Mouse (Mus musculus): ENCODE measurements around the gene Usp21. TPM values are rescaled to one million over a fixed set of nuclear protein-coding genes. Genes with fewer than 3 reads are reported as not detected.

Usp21 gene
- polyA plus RNA-seq, 1 experiment: 21.0 TPM

DNA sequence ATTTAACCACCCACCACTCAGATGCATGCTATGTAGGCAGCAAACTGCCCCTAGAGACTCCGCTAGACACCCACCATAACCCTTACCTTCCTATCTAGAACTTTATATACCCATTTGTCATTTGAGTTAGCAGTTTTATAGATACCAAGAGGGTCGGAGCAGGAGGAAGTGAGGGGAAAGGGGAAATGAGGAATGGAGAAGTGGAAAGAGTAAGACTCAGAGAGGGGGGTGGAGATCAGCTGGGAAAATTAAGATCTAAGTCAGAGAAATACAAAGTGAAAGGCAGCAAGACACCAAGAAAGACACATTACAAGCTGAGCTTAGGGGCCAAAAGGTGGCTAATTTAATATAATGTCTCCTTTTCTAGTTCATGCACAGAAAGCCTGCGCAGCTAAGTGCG lies 53.3 kb downstream of the Usp21 start:
- no peaks in the 10 kb centered on the region for H3K27me3 ChIP-seq (ENCODE audit: control insufficient read depth, insufficient read depth, insufficient read length)
- TF ChIP-seq TCF3 (IDR thresholded peaks at IDR 0.05; ENCODE audit: insufficient read length, low read depth) (no peak), MYOG (IDR thresholded peaks at IDR 0.05; ENCODE audit: control insufficient read depth in 1 of 3, insufficient read depth in 1 of 3, insufficient read length in 2 of 3, low read depth in 2 of 3) (no peak)
- no peak overlapping the region for H3K4me3 ChIP-seq
- no peaks in the 10 kb centered on the region for H3K79me2 ChIP-seq (ENCODE audit: control insufficient read depth, insufficient read depth)
- H3K4me2 ChIP-seq (ENCODE audit: low read depth): no peak overlapping the region
- H3K36me3 ChIP-seq (ENCODE audit: control insufficient read depth, insufficient read depth): peaks cover 42% of the 10 kb centered on the region
- H3ac ChIP-seq (ENCODE audit: control insufficient read depth, insufficient read length): no peak overlapping the region

DNA sequence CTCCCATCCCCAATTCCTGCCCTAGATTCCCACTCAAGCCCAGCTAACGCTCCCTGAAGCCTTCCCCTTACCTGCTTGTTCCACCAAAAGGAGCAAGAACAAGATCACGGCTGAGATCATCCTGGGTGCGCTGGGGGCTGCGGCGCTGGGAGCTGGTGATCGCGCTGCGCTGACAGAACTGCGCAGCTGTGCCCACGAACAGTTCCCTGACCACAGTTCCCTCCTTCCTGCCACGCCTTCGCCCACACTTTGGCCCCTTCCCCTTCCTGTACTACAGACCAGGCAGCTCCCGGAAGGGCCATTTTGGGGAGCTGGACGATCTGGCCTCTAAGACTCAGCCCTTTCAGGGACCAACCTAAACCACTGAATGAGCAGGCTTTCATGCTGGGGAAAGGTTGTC lies 53.7 kb downstream of the Usp21 start, which contains the start of gene Fcer1g:
Gene Fcer1g (minus strand): TSS at position 240 of the 400 bp plus-strand sequence.
- Histone ChIP-seq H3K4me3 (no peak within 1 kb of the TSS), H3ac (ENCODE audit: control insufficient read depth, insufficient read length) (no peak within 1 kb of the TSS), H3K36me3 (ENCODE audit: control insufficient read depth, insufficient read depth) (peaks cover 45% of the 10 kb centered on the region), H3K79me2 (ENCODE audit: control insufficient read depth, insufficient read depth) (no peaks in the 10 kb centered on the region), H3K4me2 (ENCODE audit: low read depth) (no peak within 1 kb of the TSS), H3K27me3 (ENCODE audit: control insufficient read depth, insufficient read depth, insufficient read length) (no peaks in the 10 kb centered on the region)
- peak; percentile 64 for TF ChIP-seq POLR2AphosphoS2 (IDR thresholded peaks at IDR 0.05; ENCODE audit: insufficient read length, low read depth)
- no peak for TF ChIP-seq USF1 (IDR thresholded peaks at IDR 0.05; ENCODE audit: low read depth)
- TF ChIP-seq MAX (IDR thresholded peaks at IDR 0.05; ENCODE audit: low read depth): no peak

DNA sequence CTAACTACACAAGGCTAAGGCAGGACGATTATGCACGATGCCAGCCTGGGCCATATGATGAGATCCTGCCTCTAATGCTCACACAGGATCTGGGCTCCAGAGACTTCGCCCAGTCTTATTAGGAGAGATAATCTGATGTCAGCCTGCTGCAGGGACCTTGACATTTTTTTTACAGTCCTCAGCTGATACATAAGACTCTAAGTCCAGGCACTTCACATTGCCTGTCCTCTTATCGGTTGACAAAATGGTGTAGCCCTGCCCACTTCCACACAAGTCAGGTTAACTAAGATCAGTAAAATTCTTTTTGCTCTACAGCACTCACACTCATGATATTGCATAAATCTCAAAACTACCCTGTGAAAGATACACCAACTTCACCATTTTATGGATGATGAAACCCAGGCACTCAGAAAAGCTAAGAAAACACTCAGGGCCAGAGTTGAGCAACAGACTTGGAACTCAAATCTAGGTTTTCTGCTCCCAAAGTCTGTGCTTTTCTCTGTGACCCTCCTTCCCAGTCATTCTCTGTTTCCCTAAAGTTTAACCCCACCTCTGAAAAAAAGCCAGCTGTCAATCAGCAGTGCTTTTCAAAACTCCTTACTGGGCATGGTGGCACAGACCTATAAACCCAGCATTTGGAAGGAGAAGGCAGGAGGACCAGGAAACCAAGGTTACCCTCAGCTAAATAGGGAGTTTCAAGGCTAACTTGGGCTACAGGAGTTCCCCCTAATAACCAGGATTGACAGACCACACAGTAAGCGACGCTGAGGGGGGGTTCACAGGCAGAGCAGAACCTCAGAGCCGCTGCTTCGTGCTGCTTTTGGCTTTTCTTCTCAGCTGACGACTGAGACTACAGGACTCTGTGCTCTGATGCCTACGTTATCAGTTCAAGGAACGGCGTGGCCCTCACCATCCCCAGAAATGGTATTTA lies 54.7 kb downstream of the Usp21 start:
- Histone ChIP-seq H3ac (ENCODE audit: control insufficient read depth, insufficient read length) (no peak overlapping the region), H3K4me2 (ENCODE audit: low read depth) (no peak overlapping the region), H3K79me2 (ENCODE audit: control insufficient read depth, insufficient read depth) (no peaks in the 10 kb centered on the region), H3K4me3 (no peak overlapping the region), H3K36me3 (ENCODE audit: control insufficient read depth, insufficient read depth) (peaks cover 37% of the 10 kb centered on the region), H3K27me3 (ENCODE audit: control insufficient read depth, insufficient read depth, insufficient read length) (no peaks in the 10 kb centered on the region)
- TF ChIP-seq USF1 (IDR thresholded peaks at IDR 0.05; ENCODE audit: low read depth) (no peak), POLR2AphosphoS2 (IDR thresholded peaks at IDR 0.05; ENCODE audit: insufficient read length, low read depth) (peak; percentile 10), REST (IDR thresholded peaks at IDR 0.05; ENCODE audit: insufficient read depth, insufficient read length) (no peak), MAX (IDR thresholded peaks at IDR 0.05; ENCODE audit: low read depth) (no peak), E2F4 (IDR thresholded peaks at IDR 0.05; ENCODE audit: insufficient read depth) (no peak)

DNA sequence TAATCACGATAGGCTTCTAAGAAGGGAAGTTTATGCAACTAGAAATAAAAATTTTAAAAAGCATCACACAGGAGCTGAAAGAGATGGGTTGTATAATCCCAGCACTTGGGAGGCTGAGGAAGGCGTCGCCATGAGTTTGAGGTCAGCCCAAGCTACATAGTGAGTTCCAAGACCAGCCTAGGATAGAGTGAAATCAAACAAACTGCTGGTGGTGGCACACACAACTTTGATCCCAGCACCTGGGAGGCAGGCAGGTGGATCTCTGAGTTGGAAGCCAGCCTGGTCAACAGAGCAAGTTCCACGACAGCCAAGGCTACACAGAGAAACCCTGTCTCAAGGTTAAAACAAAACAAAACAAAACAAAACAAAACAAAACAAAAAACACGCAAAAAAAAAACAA lies 55.4 kb downstream of the Usp21 start:
- no peaks in the 10 kb centered on the region for H3K27me3 ChIP-seq (ENCODE audit: control insufficient read depth, insufficient read depth, insufficient read length)
- H3K4me2 ChIP-seq (ENCODE audit: low read depth): peak overlapping the region; percentile 30
- no peak for TF ChIP-seq E2F4 (IDR thresholded peaks at IDR 0.05; ENCODE audit: insufficient read depth)
- no peaks in the 10 kb centered on the region for H3K79me2 ChIP-seq (ENCODE audit: control insufficient read depth, insufficient read depth)
- H3ac ChIP-seq (ENCODE audit: control insufficient read depth, insufficient read length): no peak overlapping the region
- H3K4me3 ChIP-seq: no peak overlapping the region
- H3K36me3 ChIP-seq (ENCODE audit: control insufficient read depth, insufficient read depth): peaks cover 36% of the 10 kb centered on the region

Other genes starting within 250 kb of the Usp21 start
- 0.05 TPM for gene Fcgr3, start 223.1 kb downstream of the Usp21 start, polyA plus RNA-seq (2012; fragmentation: generic; extraction: Trizol)
- 2.2 TPM for gene Cfap126, start 174.1 kb downstream of the Usp21 start, polyA plus RNA-seq (2012; fragmentation: generic; extraction: Trizol)
- gene Sdhc, start 137.4 kb downstream of the Usp21 start, polyA plus RNA-seq (2012; fragmentation: generic; extraction: Trizol): 169 TPM
- 0.11 TPM for gene Mpz, start 137.3 kb downstream of the Usp21 start, polyA plus RNA-seq (2012; fragmentation: generic; extraction: Trizol)
- 0.05 TPM for gene Pcp4l1, start 91.7 kb downstream of the Usp21 start, polyA plus RNA-seq (2012; fragmentation: generic; extraction: Trizol)
- gene Nr1i3, start 74.0 kb downstream of the Usp21 start, polyA plus RNA-seq (2012; fragmentation: generic; extraction: Trizol): 0.06 TPM
- 49.4 TPM for gene Tomm40l, start 65.5 kb downstream of the Usp21 start, polyA plus RNA-seq (2012; fragmentation: generic; extraction: Trizol)
- gene Apoa2, start 62.9 kb downstream of the Usp21 start, polyA plus RNA-seq (2012; fragmentation: generic; extraction: Trizol): not detected
- not detected for gene Fcer1g, start 53.6 kb downstream of the Usp21 start, polyA plus RNA-seq (2012; fragmentation: generic; extraction: Trizol)
- 15.0 TPM for gene Adamts4, start 37.6 kb downstream of the Usp21 start, polyA plus RNA-seq (2012; fragmentation: generic; extraction: Trizol)
- gene Ndufs2, start 36.6 kb downstream of the Usp21 start, polyA plus RNA-seq (2012; fragmentation: generic; extraction: Trizol): 409 TPM
- 19.3 TPM for gene B4galt3, start 17.7 kb downstream of the Usp21 start, polyA plus RNA-seq (2012; fragmentation: generic; extraction: Trizol)
- gene Ppox, start 6.8 kb downstream of the Usp21 start, polyA plus RNA-seq (2012; fragmentation: generic; extraction: Trizol): 11.7 TPM
- gene Ufc1, start 7.0 kb upstream of the Usp21 start, polyA plus RNA-seq (2012; fragmentation: generic; extraction: Trizol): 116 TPM
- gene Dedd, start 41.2 kb upstream of the Usp21 start, polyA plus RNA-seq (2012; fragmentation: generic; extraction: Trizol): 59.9 TPM
- 31.8 TPM for gene Nit1, start 57.7 kb upstream of the Usp21 start, polyA plus RNA-seq (2012; fragmentation: generic; extraction: Trizol)
- 111 TPM for gene Pfdn2, start 57.7 kb upstream of the Usp21 start, polyA plus RNA-seq (2012; fragmentation: generic; extraction: Trizol)
- not detected for gene Klhdc9, start 72.8 kb upstream of the Usp21 start, polyA plus RNA-seq (2012; fragmentation: generic; extraction: Trizol)
- gene Nectin4, start 82.1 kb upstream of the Usp21 start, polyA plus RNA-seq (2012; fragmentation: generic; extraction: Trizol): 0.08 TPM
- 0.02 TPM for gene Arhgap30, start 101.0 kb upstream of the Usp21 start, polyA plus RNA-seq (2012; fragmentation: generic; extraction: Trizol)
- 106 TPM for gene Usf1, start 123.3 kb upstream of the Usp21 start, polyA plus RNA-seq (2012; fragmentation: generic; extraction: Trizol)
- gene Tstd1, start 130.9 kb upstream of the Usp21 start, polyA plus RNA-seq (2012; fragmentation: generic; extraction: Trizol): 0.41 TPM
- 24.2 TPM for gene F11r, start 149.5 kb upstream of the Usp21 start, polyA plus RNA-seq (2012; fragmentation: generic; extraction: Trizol)
- gene Alyref2, start 215.5 kb upstream of the Usp21 start, polyA plus RNA-seq (2012; fragmentation: generic; extraction: Trizol): 6.6 TPM
- not detected for gene Itln1, start 247.3 kb upstream of the Usp21 start, polyA plus RNA-seq (2012; fragmentation: generic; extraction: Trizol)

All from myocyte (in vitro differentiated cells).